Mouse (Mus musculus): ENCODE data around the gene Tbc1d15.
"Not testable (repeated sequence)": the region's sequence is repeated elsewhere in the genome, so short reads cannot be mapped to it uniquely, and the experiment has no call there.

DNA sequence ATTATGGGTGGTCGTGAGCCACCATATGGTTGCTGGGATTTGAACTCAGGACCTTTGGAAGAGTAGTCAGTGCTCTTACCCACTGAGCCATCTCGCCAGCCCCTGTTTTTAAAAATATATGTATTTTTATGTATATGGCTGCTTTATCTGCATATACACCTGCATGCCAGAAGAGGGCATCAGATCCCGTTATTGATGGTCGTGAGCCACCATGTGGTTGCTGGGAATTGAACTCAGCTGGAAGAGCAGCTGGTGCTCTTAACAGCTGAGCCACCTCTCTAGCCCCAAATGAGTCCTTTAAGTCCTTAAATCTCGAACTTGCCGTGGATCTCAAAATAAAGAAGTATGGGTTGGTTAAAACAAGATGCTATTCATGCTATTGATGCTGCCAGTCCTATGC, 73.2 kb downstream of the Tbc1d15 start:
- not testable (repeated sequence) for TF ChIP-seq POLR2A (IDR thresholded peaks at IDR 0.05; ENCODE audit: extremely low read depth, insufficient read depth, low read length)
- TF ChIP-seq CTCF (IDR thresholded peaks at IDR 0.05; ENCODE audit: low read depth, low read length): peak; percentile 16; the same call in 1 of the 2 replicates
